Mouse (Mus musculus): ENCODE results near the gene Galnt6. TPM values are rescaled to one million over a fixed set of nuclear protein-coding genes. Genes with fewer than 3 reads are reported as not detected.

Galnt6 gene
- polyA plus RNA-seq, 2 experiments from 2014 or later, result 52.5 to 78.9 TPM

DNA sequence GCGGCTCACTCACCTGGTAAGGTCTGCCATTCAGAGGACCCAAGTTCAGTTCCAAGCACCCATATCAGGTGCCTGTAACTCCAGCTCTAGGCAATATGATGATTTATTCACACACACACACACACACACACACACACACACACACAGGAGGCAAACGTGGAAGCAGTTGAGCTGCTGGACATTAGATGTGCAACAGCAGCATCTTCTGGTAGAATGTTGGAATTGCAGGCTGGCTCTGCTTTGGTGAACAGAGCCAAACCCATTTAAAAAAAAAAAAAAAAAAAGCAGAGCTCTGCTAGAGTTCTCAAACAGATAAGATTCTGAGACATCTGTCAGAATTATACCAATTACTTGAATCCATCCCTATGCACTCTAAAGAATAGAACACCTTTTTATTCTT, 46.1 kb downstream of the Galnt6 start:
- ATAC-seq, result peak; percentile 59

DNA sequence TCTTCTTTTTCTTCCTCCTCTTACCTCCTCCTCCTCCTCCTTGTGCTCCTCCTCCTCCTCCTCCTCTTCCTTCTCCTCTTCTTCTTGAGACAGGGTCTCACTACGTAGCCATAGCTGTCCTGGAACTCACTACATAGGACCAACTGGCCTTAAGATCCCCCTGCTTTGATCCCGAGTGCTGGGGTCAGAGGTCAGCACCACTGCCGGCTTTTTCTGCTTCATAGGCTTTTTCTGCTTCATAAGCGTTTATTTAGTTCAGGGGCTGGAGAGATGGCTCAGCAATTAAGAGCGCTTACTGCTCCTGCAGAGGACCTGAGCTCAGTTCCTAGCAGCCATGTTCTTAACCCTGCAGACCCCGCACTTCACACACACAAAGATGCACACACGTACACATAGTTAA, 47.4 kb downstream of the Galnt6 start:
- ATAC-seq, result no peak

DNA sequence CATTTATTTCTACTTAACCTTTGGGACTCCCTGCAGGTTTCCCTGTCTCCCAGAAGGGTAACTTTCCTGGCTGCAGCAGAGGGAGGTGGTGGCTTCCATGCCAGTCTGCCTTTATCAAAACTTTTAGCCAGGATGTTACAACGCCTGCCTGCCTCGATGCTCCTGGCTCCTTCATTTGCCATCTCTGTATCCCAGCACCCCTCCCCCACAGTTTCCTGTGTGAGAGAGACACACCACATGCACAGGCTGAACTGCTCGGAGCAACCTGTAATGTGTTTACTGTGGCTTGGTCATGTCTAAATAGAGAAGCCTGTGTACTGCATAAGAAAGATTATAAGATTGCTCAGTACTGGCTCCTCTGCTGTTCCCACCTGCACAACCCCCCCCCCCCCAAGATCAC, 48.8 kb downstream of the Galnt6 start:
- ATAC-seq, result no peak

DNA sequence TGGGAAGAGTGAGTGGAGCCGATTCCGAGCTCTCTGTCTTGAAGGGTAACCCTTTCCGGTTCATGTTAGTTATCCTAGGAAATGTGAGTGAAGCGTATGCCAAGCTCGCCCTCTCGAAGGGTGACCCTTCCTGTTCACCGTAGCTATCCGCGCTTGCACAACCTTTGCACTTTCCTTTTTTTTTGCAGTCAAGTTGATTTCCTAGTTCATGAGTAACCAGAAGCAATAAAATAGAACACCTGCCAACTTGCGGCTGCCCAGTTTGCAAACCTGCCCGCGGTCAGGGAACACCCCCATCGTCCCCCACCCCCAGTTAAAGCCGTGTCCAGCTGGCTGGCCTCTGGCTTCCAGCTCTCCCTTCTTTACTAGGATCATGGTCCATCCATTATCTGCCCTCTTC, 50.2 kb downstream of the Galnt6 start:
- no peak for ATAC-seq

DNA sequence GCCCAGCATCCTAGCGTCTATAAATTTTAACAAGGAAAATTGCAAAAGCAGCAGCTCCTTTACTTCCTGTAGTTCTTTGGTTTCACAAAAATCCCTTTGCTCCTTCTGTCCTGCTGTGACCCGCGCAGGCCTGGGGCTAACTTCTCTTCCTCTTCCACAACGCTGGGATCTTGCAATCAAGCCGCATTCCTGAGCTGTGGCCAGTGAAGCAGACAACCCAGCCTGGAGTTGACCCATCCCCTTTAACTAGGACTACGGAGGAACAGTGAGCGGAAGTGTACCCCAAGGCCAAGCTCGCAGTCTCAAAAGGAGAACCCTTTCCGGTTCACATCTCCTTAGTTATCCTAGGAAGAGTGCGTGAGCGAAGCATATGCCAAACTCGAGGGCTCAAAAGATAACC, 50.6 kb downstream of the Galnt6 start:
- ATAC-seq, result no peak

GRCm38 (mm10) chr15:100677675-100678074, 51.5 kb downstream of the Galnt6 start:
- no peak for ATAC-seq

- no peak for ATAC-seq
Measured at GRCm38 (mm10) chr15:100676521-100676920, 52.7 kb downstream of the Galnt6 start.

GRCm38 (mm10) chr15:100675486-100675885, 53.7 kb downstream of the Galnt6 start:
- ATAC-seq, result no peak

- ATAC-seq, result no peak
Measured at GRCm38 (mm10) chr15:100674566-100674965, 54.6 kb downstream of the Galnt6 start.

- no peak for ATAC-seq
Measured at GRCm38 (mm10) chr15:100673585-100674391, 55.4 kb downstream of the Galnt6 start.

DNA sequence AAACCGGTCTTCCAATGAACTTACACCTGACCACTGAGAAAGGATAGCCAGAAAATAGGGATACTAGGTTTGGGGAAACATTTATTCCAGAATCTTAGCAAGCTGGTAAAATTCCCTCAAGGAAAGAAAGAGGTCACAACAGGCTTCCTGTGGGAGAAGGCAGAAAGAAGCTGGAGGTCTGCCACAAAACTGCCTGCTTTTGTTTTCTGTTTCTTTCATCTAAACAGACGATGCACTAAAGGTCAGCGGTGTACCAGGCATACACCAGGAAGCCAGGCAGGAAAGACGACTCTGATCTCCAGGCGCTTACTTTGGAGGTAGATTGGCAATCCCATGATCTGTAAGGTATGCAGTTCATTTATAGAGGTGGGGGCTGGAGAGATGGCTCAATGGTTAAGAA, 58.3 kb downstream of the Galnt6 start:
- ATAC-seq, result no peak

- peak; percentile 6 for ATAC-seq
Measured at GRCm38 (mm10) chr15:100670004-100670403, 59.2 kb downstream of the Galnt6 start.

DNA sequence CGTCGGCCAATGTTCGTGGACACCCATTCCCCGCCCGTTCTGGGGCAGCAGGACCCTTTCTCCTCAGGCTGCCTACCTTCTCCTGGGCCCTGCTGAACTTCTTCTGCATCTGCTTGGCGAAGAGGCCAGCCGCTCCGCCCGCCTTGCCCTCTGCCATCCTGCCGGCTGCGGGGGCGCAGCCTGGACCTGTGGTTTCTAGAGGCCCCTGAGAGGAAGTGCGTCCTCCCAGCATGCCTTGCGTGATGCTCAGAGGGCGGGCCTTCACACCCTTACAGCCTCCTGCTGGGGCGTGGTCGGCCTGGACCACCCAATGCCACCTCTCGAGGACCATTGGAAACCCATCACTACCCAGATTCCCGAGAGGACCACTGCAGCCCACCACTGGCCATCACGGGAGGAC, 59.8 kb downstream of the Galnt6 start, which contains the start of gene Bin2:
Gene Bin2, minus strand, starts transcription at position 217 of the 400 bp plus-strand sequence.
- peak; percentile 51 for ATAC-seq

- peak; percentile 48 for ATAC-seq
Measured at GRCm38 (mm10) chr15:100667871-100668545, 61.2 kb downstream of the Galnt6 start.

GRCm38 (mm10) chr15:100667420-100667819, 61.8 kb downstream of the Galnt6 start:
- no peak for ATAC-seq

DNA sequence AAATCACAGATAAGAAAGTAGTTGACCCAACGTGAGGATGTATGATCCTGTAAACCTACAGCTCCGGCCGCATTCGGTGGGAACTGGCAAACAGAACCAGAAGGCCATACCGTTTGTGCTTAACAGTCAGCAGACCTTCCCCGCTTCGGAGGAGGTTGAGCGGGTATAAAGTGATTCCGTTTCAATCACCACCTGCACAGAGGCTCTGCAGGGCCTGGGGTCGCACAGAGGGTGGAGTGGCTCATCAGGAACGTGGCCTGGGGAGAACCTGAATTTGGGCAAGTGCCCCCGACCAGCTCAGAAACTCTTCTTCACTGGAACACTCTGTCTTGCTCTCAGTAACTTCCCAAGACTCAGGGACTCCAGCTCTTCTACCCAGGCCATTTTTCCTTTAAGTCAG, 62.3 kb downstream of the Galnt6 start:
- no peak for ATAC-seq

DNA sequence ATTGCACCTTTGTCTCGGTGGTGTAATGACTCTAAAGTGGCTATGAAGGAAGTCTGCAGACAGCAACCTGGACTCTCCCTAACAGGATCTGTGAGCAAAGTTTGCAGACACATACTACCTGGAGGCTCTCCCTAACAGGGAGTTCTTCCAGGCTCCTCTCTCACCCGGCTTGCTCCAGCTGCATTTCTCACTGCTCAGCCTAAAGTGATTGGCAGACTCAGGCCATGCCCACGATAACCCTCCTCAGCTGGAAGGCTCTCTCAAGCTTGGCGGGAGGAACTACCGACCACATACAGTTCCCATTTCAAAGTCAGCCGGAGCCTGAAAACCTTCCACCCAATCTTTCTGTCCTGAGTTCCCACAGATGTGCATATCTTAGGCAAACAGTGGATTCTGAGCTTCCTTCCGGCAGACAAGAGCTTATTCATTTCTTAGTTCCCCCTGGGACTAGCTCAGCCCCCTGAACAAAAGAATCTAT, 62.9 kb downstream of the Galnt6 start:
- ATAC-seq, result no peak

- no peak for ATAC-seq
Measured at GRCm38 (mm10) chr15:100665411-100666218, 63.6 kb downstream of the Galnt6 start.

- peak; percentile 63 for ATAC-seq
Measured at GRCm38 (mm10) chr15:100664813-100665274, 64.3 kb downstream of the Galnt6 start.

DNA sequence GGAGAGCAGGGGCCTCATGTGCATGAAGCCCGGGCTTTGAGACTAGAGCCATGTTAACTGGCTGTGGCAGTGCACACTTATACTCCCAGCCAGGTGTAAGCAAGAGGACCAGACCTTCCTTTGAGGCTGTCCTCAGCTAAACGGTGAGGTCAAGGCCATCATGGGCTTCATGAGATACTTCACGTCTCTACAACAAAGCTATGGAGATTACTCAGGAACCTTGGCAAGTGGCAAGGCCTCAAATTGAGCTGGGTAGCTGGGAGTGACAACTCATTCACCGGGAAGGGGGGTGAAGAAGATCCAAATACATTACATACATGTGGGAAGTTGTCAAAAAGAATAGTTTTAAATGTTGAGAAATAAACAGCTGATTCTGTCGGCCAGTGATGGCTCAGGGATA, 68.4 kb downstream of the Galnt6 start:
- ATAC-seq, result no peak

DNA sequence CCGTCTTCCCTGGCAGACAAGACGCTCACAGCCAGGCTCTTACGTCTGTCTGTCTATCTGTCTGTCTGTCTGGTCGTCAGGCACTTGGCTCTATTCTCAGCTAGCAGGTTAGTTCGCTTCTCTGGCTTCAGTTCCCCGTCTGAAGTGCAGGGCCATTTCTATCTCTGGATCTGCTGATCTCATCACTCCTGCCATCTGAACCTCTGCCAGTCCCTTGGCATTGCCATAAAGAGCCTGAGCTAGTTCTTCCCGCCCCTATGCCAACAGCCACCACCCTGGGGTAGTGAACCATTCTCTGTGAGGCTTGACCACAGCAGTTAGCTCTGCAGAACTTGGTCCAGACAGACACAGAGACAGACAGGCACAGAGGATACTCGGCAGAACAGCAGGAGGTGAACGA, 68.9 kb downstream of the Galnt6 start:
- ATAC-seq, result no peak

DNA sequence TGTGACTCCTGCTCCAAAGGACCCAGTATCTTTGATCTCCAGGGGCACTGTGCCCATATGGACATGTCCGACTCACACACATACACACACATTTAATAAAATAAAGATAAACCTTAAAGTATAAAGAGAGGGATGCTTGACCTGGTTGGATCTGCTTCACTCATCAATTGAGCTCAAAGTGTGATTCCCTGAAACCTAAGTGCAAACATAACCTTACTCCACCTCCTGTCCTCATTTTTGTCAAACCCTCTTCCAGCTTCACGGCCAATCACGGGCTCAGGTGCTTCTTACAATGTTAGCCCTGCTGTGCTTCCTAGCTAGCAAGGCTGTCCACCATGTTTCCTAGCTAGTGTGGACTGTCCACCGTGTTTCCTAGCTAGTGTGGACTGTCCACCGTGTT, 74.0 kb downstream of the Galnt6 start:
- no peak for ATAC-seq

DNA sequence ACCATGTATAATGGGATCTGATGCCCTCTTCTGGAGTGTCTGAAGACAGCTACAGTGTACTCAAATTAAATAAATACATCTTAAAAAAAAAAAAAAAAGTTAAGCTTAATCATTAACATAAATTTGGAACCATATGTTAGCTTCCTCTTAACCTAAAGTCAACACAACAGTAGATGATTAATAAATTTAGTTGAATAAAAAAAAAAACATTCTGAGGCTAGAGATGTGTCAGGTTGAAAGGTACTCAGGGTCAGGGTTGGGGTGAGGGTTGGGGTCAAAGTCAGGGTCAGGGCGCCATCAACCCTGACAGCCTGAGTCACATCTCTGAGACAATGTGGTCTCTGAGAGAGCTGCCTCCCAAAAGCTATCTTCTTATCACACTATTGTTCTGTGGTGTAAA, 74.9 kb downstream of the Galnt6 start:
- no peak for ATAC-seq
